Mouse (Mus musculus): ENCODE results near the gene Kcnj10. TPM values are rescaled to one million over a fixed set of nuclear protein-coding genes. Genes with fewer than 3 reads are reported as not detected.
A peak's percentile ranks its signal among the peaks of the same experiment; 100 is the strongest.

The Kcnj10 gene
- total and polyA plus RNA-seq, 3 experiments, result 0.04 to 0.72 TPM; not detected in 1

- H3K4me1 ChIP-seq (ENCODE audit: control insufficient read depth in 1 of 2, insufficient read depth in 2 of 2, low read length in 2 of 2), result peaks cover 0 to 4% of the 10 kb centered on the region in 2 experiments; a peak in 2 of 4 replicates
- no peaks in the 10 kb centered on the region for H3K9me3 ChIP-seq (replicated peaks; ENCODE audit: insufficient read depth, low read length)
- no peak overlapping the region for H3K27ac ChIP-seq (ENCODE audit: control insufficient read depth, low read depth, low read length)
- peak; percentile 55 for DNase-seq (ENCODE audit: low read depth, low spot score)
- no peaks in the 10 kb centered on the region for H3K79me2 ChIP-seq (ENCODE audit: control insufficient read depth, insufficient read depth, low read length, poor library complexity)
- TF ChIP-seq SMC3 (IDR thresholded peaks at IDR 0.05; ENCODE audit: low read depth, low read length) (peak; percentile 29; the same call in 1 of the 2 replicates), CHD2 (IDR thresholded peaks at IDR 0.05; ENCODE audit: low read length) (no peak), KAT2A (conservative IDR thresholded peaks at IDR 0.05; ENCODE audit: low read depth, low read length) (no peak), ZKSCAN1 (IDR thresholded peaks at IDR 0.05; ENCODE audit: low read depth, low read length) (no peak), CTCF (IDR thresholded peaks at IDR 0.05 in 2 of 3, conservative IDR thresholded peaks at IDR 0.05 in 1 of 3; ENCODE audit: control insufficient read depth in 1 of 3, insufficient read depth in 1 of 3, low read depth in 2 of 3, low read length in 3 of 3, poor library complexity in 1 of 3, severe bottlenecking in 1 of 3) (peak; percentile 32 to 67 (median 48); a peak in 4 of 6 replicates), USF2 (IDR thresholded peaks at IDR 0.05; ENCODE audit: borderline replicate concordance in 1 of 2, insufficient read depth in 1 of 2, low read depth in 1 of 2, low read length in 2 of 2) (no peak), EP300 (IDR thresholded peaks at IDR 0.05; ENCODE audit: low read depth in 1 of 2, low read length in 2 of 2) (no peak), NELFE (IDR thresholded peaks at IDR 0.05; ENCODE audit: low read depth, low read length) (no peak), MYB (IDR thresholded peaks at IDR 0.05; ENCODE audit: low read depth, low read length) (no peak), JUND (IDR thresholded peaks at IDR 0.05; ENCODE audit: low read depth, low read length) (no peak), MEF2A (IDR thresholded peaks at IDR 0.05; ENCODE audit: extremely low read depth, insufficient replicate concordance, low read depth, low read length, poor library complexity, severe bottlenecking) (no peak), GATA1 (IDR thresholded peaks at IDR 0.05; ENCODE audit: low read depth, low read length) (no peak), CHD1 (IDR thresholded peaks at IDR 0.05; ENCODE audit: low read depth, low read length) (no peak), MYC (IDR thresholded peaks at IDR 0.05; ENCODE audit: low read depth, low read length) (no peak), BHLHE40 (IDR thresholded peaks at IDR 0.05; ENCODE audit: borderline replicate concordance, low read depth, low read length) (no peak), ZNF384 (IDR thresholded peaks at IDR 0.05; ENCODE audit: low read depth, low read length) (no peak), MXI1 (IDR thresholded peaks at IDR 0.05; ENCODE audit: low read depth, low read length) (no peak), POLR2A (IDR thresholded peaks at IDR 0.05; ENCODE audit: control insufficient read depth in 1 of 2, insufficient read depth in 1 of 2, low read depth in 1 of 2, low read length in 2 of 2, poor library complexity in 1 of 2) (no peak)
- no peak overlapping the region for H3K4me3 ChIP-seq (ENCODE audit: control insufficient read depth in 1 of 2, insufficient read depth in 1 of 2, low read depth in 2 of 2, low read length in 2 of 2)
- no peak overlapping the region for H3K9ac ChIP-seq (ENCODE audit: control insufficient read depth, low read depth, low read length, poor library complexity, severe bottlenecking)
- H3K27me3 ChIP-seq (ENCODE audit: control insufficient read depth in 1 of 2, insufficient read depth in 2 of 2, low read length in 2 of 2), result no peaks in the 10 kb centered on the region
- no peaks in the 10 kb centered on the region for H3K36me3 ChIP-seq (ENCODE audit: control insufficient read depth in 1 of 2, insufficient read depth in 2 of 2, low read length in 2 of 2)
Observed at GRCm38 (mm10) chr1:172368768-172369418, 27.9 kb downstream of the Kcnj10 start.

GRCm38 (mm10) chr1:172376198-172376667 lies 35.2 kb downstream of the Kcnj10 start, which contains the start of gene Pigm:
Gene Pigm, plus strand, starts transcription at chr1:172376546.
- Histone ChIP-seq H3K36me3 (ENCODE audit: control insufficient read depth in 1 of 2, insufficient read depth in 2 of 2, low read length in 2 of 2) (peaks cover 2 to 30% of the 10 kb centered on the region in 2 experiments; a peak in 2 of 4 replicates), H3K27ac (ENCODE audit: control insufficient read depth, low read depth, low read length) (peak within 1 kb of the TSS; percentile 86), H3K9ac (ENCODE audit: control insufficient read depth, low read depth, low read length, poor library complexity, severe bottlenecking) (peak within 1 kb of the TSS; percentile 80), H3K4me1 (ENCODE audit: control insufficient read depth in 1 of 2, insufficient read depth in 2 of 2, low read length in 2 of 2) (peaks cover 7 to 12% of the 10 kb centered on the region in 2 experiments), H3K4me3 (ENCODE audit: control insufficient read depth in 1 of 2, insufficient read depth in 1 of 2, low read depth in 2 of 2, low read length in 2 of 2) (peak within 1 kb of the TSS; percentile 66 to 92), H3K79me2 (ENCODE audit: control insufficient read depth, insufficient read depth, low read length, poor library complexity) (peaks cover 40% of the 10 kb centered on the region), H3K27me3 (ENCODE audit: control insufficient read depth in 1 of 2, insufficient read depth in 2 of 2, low read length in 2 of 2) (no peaks in the 10 kb centered on the region), H3K9me3 (replicated peaks; ENCODE audit: insufficient read depth, low read length) (no peaks in the 10 kb centered on the region)
- DNase-seq (ENCODE audit: low read depth, low spot score), result peak; percentile 99
- TF ChIP-seq E2F4 (IDR thresholded peaks at IDR 0.05; ENCODE audit: borderline replicate concordance, low read depth, low read length), result peak; percentile 80; the same call in 1 of the 2 replicates
- 0 out of 2 replicates have a peak, but pooled peaks have one; percentile 64 for TF ChIP-seq MYC (IDR thresholded peaks at IDR 0.05; ENCODE audit: low read depth, low read length)
- TF ChIP-seq ZMIZ1 (IDR thresholded peaks at IDR 0.05; ENCODE audit: low read depth, low read length), result 0 out of 2 replicates have a peak, but pooled peaks have one; percentile 65
- no peak for TF ChIP-seq EP300 (IDR thresholded peaks at IDR 0.05; ENCODE audit: low read depth in 1 of 2, low read length in 2 of 2)
- TF ChIP-seq NRF1 (IDR thresholded peaks at IDR 0.05; ENCODE audit: insufficient read depth, low read depth, low read length, poor library complexity, severe bottlenecking), result 0 out of 2 replicates have a peak, but pooled peaks have one; percentile 36
- peak; percentile 9; the same call in 1 of the 2 replicates for TF ChIP-seq CHD2 (IDR thresholded peaks at IDR 0.05; ENCODE audit: low read length)
- TF ChIP-seq HCFC1 (IDR thresholded peaks at IDR 0.05; ENCODE audit: low read depth, low read length), result peak; percentile 94
- TF ChIP-seq RCOR1 (IDR thresholded peaks at IDR 0.05; ENCODE audit: low read depth, low read length), result no peak; the same call in 1 of the 2 replicates
- no peak for TF ChIP-seq ZC3H11A (IDR thresholded peaks at IDR 0.05; ENCODE audit: low read depth, low read length)
- TF ChIP-seq POLR2A (IDR thresholded peaks at IDR 0.05; ENCODE audit: control insufficient read depth in 1 of 2, insufficient read depth in 1 of 2, low read depth in 1 of 2, low read length in 2 of 2, poor library complexity in 1 of 2), result peak; percentile 36 to 81; a peak in 2 of 4 replicates
- peak; percentile 93 for TF ChIP-seq TBP (IDR thresholded peaks at IDR 0.05; ENCODE audit: low read depth, low read length)
- TF ChIP-seq ELF1 (IDR thresholded peaks at IDR 0.05; ENCODE audit: low read depth, low read length), result peak; percentile 98
- TF ChIP-seq NELFE (IDR thresholded peaks at IDR 0.05; ENCODE audit: low read depth, low read length), result peak; percentile 84
- TF ChIP-seq POLR2AphosphoS2 (IDR thresholded peaks at IDR 0.05; ENCODE audit: low read length), result peak; percentile 68
- peak; percentile 65 for TF ChIP-seq TCF12 (IDR thresholded peaks at IDR 0.05; ENCODE audit: low read depth, low read length)
- TF ChIP-seq RAD21 (IDR thresholded peaks at IDR 0.05; ENCODE audit: low read depth, low read length), result no peak
